Mouse (Mus musculus) neural tube, embryonic 12.5 days (tissue): ENCODE data around the gene Hnrnpul1. TPM values are rescaled to one million over a fixed set of nuclear protein-coding genes. Genes with fewer than 3 reads are reported as not detected.
"Not testable (repeated sequence)": the region's sequence is repeated elsewhere in the genome, so short reads cannot be mapped to it uniquely, and the experiment has no call there.

Experiments used
- ATAC-seq: fragments of 200-750 bp; cut with Nextera tagmentation; 2 replicates; pipeline ENCODE4 v1.8.0; 2017; ENCODE audit warnings: low read depth, mild to moderate bottlenecking, moderate TSS enrichment, moderate library complexity; ENCODE audit not compliant: low FRiP score
- H3K27ac ChIP-seq: fragments of 300-500 bp; sonication (generic); 2 replicates; pipeline ENCODE4 v1.5.1; 2016
- H3K27me3 ChIP-seq: fragments of 300-500 bp; sonication (generic); replicated peaks from 2 replicates; pipeline ENCODE4 v1.6.1; 2016; ENCODE audit warnings: mild to moderate bottlenecking
- H3K36me3 ChIP-seq: fragments of 300-500 bp; sonication (generic); 2 replicates; pipeline ENCODE4 v1.6.1; 2016; ENCODE audit warnings: mild to moderate bottlenecking
- H3K4me1 ChIP-seq: fragments of 300-500 bp; sonication (generic); 2 replicates; pipeline ENCODE4 v1.6.1; 2016
- H3K4me2 ChIP-seq: fragments of 300-500 bp; sonication (generic); replicated peaks from 2 replicates; pipeline ENCODE4 v1.6.1; 2016; ENCODE audit warnings: mild to moderate bottlenecking
- H3K4me3 ChIP-seq: fragments of 300-500 bp; sonication (generic); 2 replicates; pipeline ENCODE4 v1.5.1; 2016
- H3K9ac ChIP-seq: fragments of 300-500 bp; sonication (generic); 2 replicates; pipeline ENCODE4 v1.6.1; 2016; ENCODE audit warnings: mild to moderate bottlenecking
- H3K9me3 ChIP-seq: fragments of 300-500 bp; sonication (generic); 2 replicates; pipeline ENCODE4 v1.6.1; 2016; ENCODE audit warnings: mild to moderate bottlenecking
- WGBS: fragments of 180-500 bp; shearing (Covaris S2); methylation state at CpG from one replicate; pipeline ENCODE4 v1.1.7; 2016; 5-methylcytosine and 5-hydroxymethylcytosine counted together
- polyA plus RNA-seq: library from polyadenylated mRNA; unstranded; fragments of >200 nt; fragmentation: Nextera tagmentation; extraction: Ambion mirVana; gene quantifications from 2 replicates; pipeline ENCODE4 v1.2.1, GENCODE M21; 2016

Hnrnpul1 gene
- polyA plus RNA-seq, 1 experiment from 2014 or later = 67.0 TPM

- H3K36me3 ChIP-seq = peaks cover 88% of the 10 kb centered on the region
- no peaks in the 10 kb centered on the region for H3K4me1 ChIP-seq
- no peak overlapping the region for H3K27ac ChIP-seq
- 84% methylated on average over 4 of the region's 4 CpGs for WGBS
- H3K9ac ChIP-seq = no peak overlapping the region
- ATAC-seq = no peak
- no peaks in the 10 kb centered on the region for H3K27me3 ChIP-seq
- no peaks in the 10 kb centered on the region for H3K9me3 ChIP-seq
- H3K4me3 ChIP-seq = no peak overlapping the region
- H3K4me2 ChIP-seq = no peak overlapping the region
These were observed 19.6 kb downstream of the Hnrnpul1 start for GRCm38 (mm10) chr7:25734991-25735390.

GRCm38 (mm10) chr7:25731294-25732055 is 23.1 kb downstream of the Hnrnpul1 start:
- peaks cover 92% of the 10 kb centered on the region for H3K36me3 ChIP-seq
- no peaks in the 10 kb centered on the region for H3K9me3 ChIP-seq
- H3K27ac ChIP-seq = no peak overlapping the region
- H3K4me1 ChIP-seq = no peaks in the 10 kb centered on the region
- H3K4me2 ChIP-seq = no peak overlapping the region
- WGBS = 93% methylated on average over 8 of the region's 8 CpGs
- no peak for ATAC-seq
- H3K9ac ChIP-seq = no peak overlapping the region
- no peaks in the 10 kb centered on the region for H3K27me3 ChIP-seq
- no peak overlapping the region for H3K4me3 ChIP-seq

GRCm38 (mm10) chr7:25729862-25730261 is 24.7 kb downstream of the Hnrnpul1 start:
- no peak overlapping the region for H3K9ac ChIP-seq
- H3K4me3 ChIP-seq = no peak overlapping the region
- ATAC-seq = no peak
- H3K27ac ChIP-seq = no peak overlapping the region
- H3K9me3 ChIP-seq = no peaks in the 10 kb centered on the region
- H3K4me1 ChIP-seq = no peaks in the 10 kb centered on the region
- H3K4me2 ChIP-seq = no peak overlapping the region
- H3K27me3 ChIP-seq = no peaks in the 10 kb centered on the region
- WGBS = 90% methylated on average over 2 of the region's 2 CpGs
- peaks cover 93% of the 10 kb centered on the region for H3K36me3 ChIP-seq

- H3K27me3 ChIP-seq = no peaks in the 10 kb centered on the region
- H3K4me1 ChIP-seq = no peaks in the 10 kb centered on the region
- no peak overlapping the region for H3K27ac ChIP-seq
- H3K4me2 ChIP-seq = no peak overlapping the region
- no peak overlapping the region for H3K9ac ChIP-seq
- WGBS = 46% methylated on average over 2 of the region's 2 CpGs
- H3K4me3 ChIP-seq = no peak overlapping the region
- peaks cover 93% of the 10 kb centered on the region for H3K36me3 ChIP-seq
- no peak for ATAC-seq
- no peaks in the 10 kb centered on the region for H3K9me3 ChIP-seq
These were observed 25.2 kb downstream of the Hnrnpul1 start for GRCm38 (mm10) chr7:25729396-25729795.

- 91% methylated on average over 5 of the region's 5 CpGs for WGBS
- no peak overlapping the region for H3K27ac ChIP-seq
These were observed 26.8 kb downstream of the Hnrnpul1 start for GRCm38 (mm10) chr7:25727800-25728199.

GRCm38 (mm10) chr7:25725886-25726285 is 28.7 kb downstream of the Hnrnpul1 start:
- H3K36me3 ChIP-seq = peaks cover 94% of the 10 kb centered on the region
- H3K9ac ChIP-seq = no peak overlapping the region
- H3K4me1 ChIP-seq = no peaks in the 10 kb centered on the region
- H3K9me3 ChIP-seq = no peaks in the 10 kb centered on the region
- H3K27ac ChIP-seq = no peak overlapping the region
- H3K4me2 ChIP-seq = no peak overlapping the region
- 88% methylated on average over 19 of the region's 19 CpGs for WGBS
- no peaks in the 10 kb centered on the region for H3K27me3 ChIP-seq
- no peak for ATAC-seq
- no peak overlapping the region for H3K4me3 ChIP-seq

More at GRCm38 (mm10) chr7:25727800-25728199, 26.8 kb downstream of the Hnrnpul1 start:
- Histone ChIP-seq H3K9ac (no peak overlapping the region), H3K27me3 (no peaks in the 10 kb centered on the region), H3K4me3 (no peak overlapping the region), H3K36me3 (peaks cover 95% of the 10 kb centered on the region), H3K4me1 (no peaks in the 10 kb centered on the region), H3K9me3 (no peaks in the 10 kb centered on the region), H3K4me2 (no peak overlapping the region)
- ATAC-seq = no peak

GRCm38 (mm10) chr7:25721776-25722175 is 32.8 kb downstream of the Hnrnpul1 start:
- H3K36me3 ChIP-seq = peaks cover 63% of the 10 kb centered on the region
- H3K4me2 ChIP-seq, H3K27ac ChIP-seq, H3K9me3 ChIP-seq, ATAC-seq, H3K4me3 ChIP-seq, H3K27me3 ChIP-seq, H3K9ac ChIP-seq: not testable (repeated sequence)
- peaks cover 15% of the 10 kb centered on the region for H3K4me1 ChIP-seq

- WGBS = 93% methylated on average over 5 of the region's 5 CpGs
- Histone ChIP-seq H3K36me3 (peaks cover 58% of the 10 kb centered on the region), H3K27ac (no peak overlapping the region)
These were observed 33.8 kb downstream of the Hnrnpul1 start for GRCm38 (mm10) chr7:25720760-25721159.

GRCm38 (mm10) chr7:25719761-25720610 is 34.6 kb downstream of the Hnrnpul1 start:
- H3K4me2 ChIP-seq = peak overlapping the region; percentile 95
- no peak overlapping the region for H3K9ac ChIP-seq
- H3K36me3 ChIP-seq = peaks cover 58% of the 10 kb centered on the region

More at GRCm38 (mm10) chr7:25720760-25721159, 33.8 kb downstream of the Hnrnpul1 start:
- Histone ChIP-seq H3K9ac (no peak overlapping the region), H3K4me3 (no peak overlapping the region), H3K4me1 (peaks cover 15% of the 10 kb centered on the region), H3K4me2 (no peak overlapping the region), H3K27me3 (no peaks in the 10 kb centered on the region), H3K9me3 (no peaks in the 10 kb centered on the region)
- no peak for ATAC-seq

GRCm38 (mm10) chr7:25718788-25719417 is 35.7 kb downstream of the Hnrnpul1 start, which contains the start of gene Ccdc97:
Gene Ccdc97, minus strand, starts transcription at chr7:25719088.
- Histone ChIP-seq H3K27me3 (no peaks in the 10 kb centered on the region), H3K4me1 (peaks cover 15% of the 10 kb centered on the region), H3K4me3 (peak within 1 kb of the TSS; percentile 68), H3K36me3 (peaks cover 58% of the 10 kb centered on the region), H3K9ac (peak within 1 kb of the TSS; percentile 66), H3K27ac (peak within 1 kb of the TSS; percentile 51; the same call in 1 of the 2 replicates), H3K9me3 (no peaks in the 10 kb centered on the region), H3K4me2 (peak within 1 kb of the TSS; percentile 95)
- WGBS = 5% methylated on average over 32 of the region's 32 CpGs
- ATAC-seq = peak; percentile 83

More at GRCm38 (mm10) chr7:25719761-25720610, 34.6 kb downstream of the Hnrnpul1 start:
- H3K4me1 ChIP-seq = peaks cover 15% of the 10 kb centered on the region
- H3K9me3 ChIP-seq = no peaks in the 10 kb centered on the region
- no peak overlapping the region for H3K27ac ChIP-seq
- WGBS = 66% methylated on average over 10 of the region's 10 CpGs
- no peaks in the 10 kb centered on the region for H3K27me3 ChIP-seq
- H3K4me3 ChIP-seq = no peak overlapping the region
- peak; percentile 35; the same call in 1 of the 2 replicates for ATAC-seq

- Histone ChIP-seq H3K9ac (0 out of 2 replicates have a peak overlapping the region, but pooled peaks have one; percentile 66), H3K27ac (no peak overlapping the region), H3K4me1 (peaks cover 16% of the 10 kb centered on the region), H3K4me3 (0 out of 2 replicates have a peak overlapping the region, but pooled peaks have one; percentile 68), H3K27me3 (no peaks in the 10 kb centered on the region), H3K9me3 (no peaks in the 10 kb centered on the region), H3K4me2 (peak overlapping the region; percentile 95), H3K36me3 (peaks cover 58% of the 10 kb centered on the region)
- no peak for ATAC-seq
- WGBS = 90% methylated on average over 3 of the region's 3 CpGs
These were observed 37.1 kb downstream of the Hnrnpul1 start for GRCm38 (mm10) chr7:25717478-25717877.
